Mouse (Mus musculus): ENCODE results near the gene Chit1. TPM values are rescaled to one million over a fixed set of nuclear protein-coding genes. Genes with fewer than 3 reads are reported as not detected.

Chit1 gene
- total and polyA plus RNA-seq, 3 experiments = not detected

DNA sequence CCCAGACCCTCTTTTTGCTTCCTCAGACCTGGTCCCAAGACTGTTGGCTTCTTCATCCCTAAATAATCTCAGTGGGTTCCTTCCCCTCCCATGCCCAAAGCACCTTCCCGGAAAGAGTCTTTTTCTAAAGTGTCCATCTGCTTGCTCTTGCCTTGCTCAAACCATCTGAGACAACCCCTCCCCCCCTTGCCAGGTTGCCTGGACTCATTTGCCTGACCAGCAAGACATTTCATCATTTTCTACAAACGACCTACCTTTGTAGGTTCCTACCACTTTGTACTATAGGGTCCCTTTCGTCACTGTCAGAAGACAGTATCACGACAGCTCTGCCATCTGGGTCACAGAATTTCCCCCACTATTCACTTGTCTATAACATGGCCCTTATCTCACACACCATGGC is 30.6 kb upstream of the Chit1 start:
- no peak overlapping the region for H3K4me3 ChIP-seq (ENCODE audit: control insufficient read depth in 1 of 2, insufficient read depth in 1 of 2, low read depth in 2 of 2, low read length in 2 of 2)
- peaks cover 0 to 11% of the 10 kb centered on the region in 2 experiments; a peak in 2 of 4 replicates for H3K36me3 ChIP-seq (ENCODE audit: control insufficient read depth in 1 of 2, insufficient read depth in 2 of 2, low read length in 2 of 2)
- no peaks in the 10 kb centered on the region; the same call in 1 of the 2 replicates for H3K79me2 ChIP-seq (ENCODE audit: control insufficient read depth, insufficient read depth, low read length, poor library complexity)
- no peak overlapping the region for H3K27ac ChIP-seq (ENCODE audit: control insufficient read depth, low read depth, low read length)
- no peaks in the 10 kb centered on the region for H3K9me3 ChIP-seq (replicated peaks; ENCODE audit: insufficient read depth, low read length)
- no peak for TF ChIP-seq ETS1 (IDR thresholded peaks at IDR 0.05; ENCODE audit: low read depth, low read length)
- no peak for TF ChIP-seq ZC3H11A (IDR thresholded peaks at IDR 0.05; ENCODE audit: low read depth, low read length)
- no peak for TF ChIP-seq HCFC1 (IDR thresholded peaks at IDR 0.05; ENCODE audit: low read depth, low read length)
- no peak for TF ChIP-seq USF1 (IDR thresholded peaks at IDR 0.05; ENCODE audit: low read depth, low read length)
- TF ChIP-seq JUND (IDR thresholded peaks at IDR 0.05; ENCODE audit: low read depth, low read length) = no peak
- TF ChIP-seq MAZ (IDR thresholded peaks at IDR 0.05; ENCODE audit: low read depth, low read length) = no peak
- no peak for TF ChIP-seq MYC (IDR thresholded peaks at IDR 0.05; ENCODE audit: low read depth, low read length)
- TF ChIP-seq UBTF (IDR thresholded peaks at IDR 0.05; ENCODE audit: borderline replicate concordance, insufficient read depth, low read depth, low read length) = no peak
- TF ChIP-seq MYB (IDR thresholded peaks at IDR 0.05; ENCODE audit: low read depth, low read length) = no peak
- TF ChIP-seq TCF12 (IDR thresholded peaks at IDR 0.05; ENCODE audit: low read depth, low read length) = no peak
- no peak for TF ChIP-seq SMC3 (IDR thresholded peaks at IDR 0.05; ENCODE audit: low read depth, low read length)
- no peak for TF ChIP-seq MXI1 (IDR thresholded peaks at IDR 0.05; ENCODE audit: low read depth, low read length)
- no peak for TF ChIP-seq CHD2 (IDR thresholded peaks at IDR 0.05; ENCODE audit: low read length)
- no peak for TF ChIP-seq POLR2AphosphoS5 (IDR thresholded peaks at IDR 0.05; ENCODE audit: borderline replicate concordance, low read depth, low read length)
- no peak for TF ChIP-seq RCOR1 (IDR thresholded peaks at IDR 0.05; ENCODE audit: low read depth, low read length)
- no peak for TF ChIP-seq MAX (IDR thresholded peaks at IDR 0.05; ENCODE audit: low read length)
- TF ChIP-seq NELFE (IDR thresholded peaks at IDR 0.05; ENCODE audit: low read depth, low read length) = no peak
- no peak for TF ChIP-seq ELF1 (IDR thresholded peaks at IDR 0.05; ENCODE audit: low read depth, low read length)
- TF ChIP-seq TBP (IDR thresholded peaks at IDR 0.05; ENCODE audit: low read depth, low read length) = no peak
- H3K9ac ChIP-seq (ENCODE audit: control insufficient read depth, low read depth, low read length, poor library complexity, severe bottlenecking) = no peak overlapping the region
- H3K4me1 ChIP-seq (ENCODE audit: control insufficient read depth in 1 of 2, insufficient read depth in 2 of 2, low read length in 2 of 2) = peaks cover 0 to 24% of the 10 kb centered on the region in 2 experiments
- no peak for DNase-seq (ENCODE audit: low read depth, low spot score)
- no peaks in the 10 kb centered on the region for H3K27me3 ChIP-seq (ENCODE audit: control insufficient read depth in 1 of 2, insufficient read depth in 2 of 2, low read length in 2 of 2)

DNA sequence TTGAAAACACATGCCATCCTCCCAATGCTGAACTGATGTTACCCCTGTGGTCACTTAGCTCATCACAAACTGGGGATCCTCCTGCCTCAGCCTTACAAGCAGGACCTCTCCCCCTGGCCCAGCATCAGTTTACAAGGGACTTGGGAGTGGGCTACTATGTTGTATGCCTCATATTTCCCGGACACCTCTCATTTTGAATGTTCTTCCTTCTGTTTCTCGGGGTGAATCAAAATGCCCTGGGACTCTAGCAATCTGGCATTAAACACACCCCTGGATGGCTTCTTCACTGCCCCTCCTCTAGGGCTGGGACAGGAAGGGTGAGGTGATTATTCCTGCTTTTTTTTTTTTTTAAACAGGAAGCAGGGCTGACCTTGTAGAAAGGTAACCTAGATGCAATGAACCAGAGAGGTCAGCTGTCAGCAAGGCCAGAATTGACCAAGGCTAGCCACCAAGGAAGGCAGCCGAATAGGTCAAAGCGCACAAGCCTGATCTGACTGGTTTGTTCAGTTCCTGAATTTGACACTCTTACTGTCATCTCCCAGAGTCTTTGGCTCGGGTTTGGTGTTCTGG is 30.1 kb upstream of the Chit1 start:
- Histone ChIP-seq H3K4me3 (ENCODE audit: control insufficient read depth in 1 of 2, insufficient read depth in 1 of 2, low read depth in 2 of 2, low read length in 2 of 2) (no peak overlapping the region), H3K36me3 (ENCODE audit: control insufficient read depth in 1 of 2, insufficient read depth in 2 of 2, low read length in 2 of 2) (peaks cover 0 to 11% of the 10 kb centered on the region in 2 experiments; a peak in 2 of 4 replicates), H3K4me1 (ENCODE audit: control insufficient read depth in 1 of 2, insufficient read depth in 2 of 2, low read length in 2 of 2) (peaks cover 0 to 24% of the 10 kb centered on the region in 2 experiments), H3K9me3 (replicated peaks; ENCODE audit: insufficient read depth, low read length) (no peaks in the 10 kb centered on the region), H3K9ac (ENCODE audit: control insufficient read depth, low read depth, low read length, poor library complexity, severe bottlenecking) (no peak overlapping the region), H3K79me2 (ENCODE audit: control insufficient read depth, insufficient read depth, low read length, poor library complexity) (no peaks in the 10 kb centered on the region; the same call in 1 of the 2 replicates), H3K27ac (ENCODE audit: control insufficient read depth, low read depth, low read length) (no peak overlapping the region), H3K27me3 (ENCODE audit: control insufficient read depth in 1 of 2, insufficient read depth in 2 of 2, low read length in 2 of 2) (no peaks in the 10 kb centered on the region)
- no peak for DNase-seq (ENCODE audit: low read depth, low spot score)
- no peak for TF ChIP-seq E2F4 (IDR thresholded peaks at IDR 0.05; ENCODE audit: borderline replicate concordance, low read depth, low read length)
- TF ChIP-seq ETS1 (IDR thresholded peaks at IDR 0.05; ENCODE audit: low read depth, low read length) = no peak
- no peak for TF ChIP-seq NRF1 (IDR thresholded peaks at IDR 0.05; ENCODE audit: insufficient read depth, low read depth, low read length, poor library complexity, severe bottlenecking)
- TF ChIP-seq TBP (IDR thresholded peaks at IDR 0.05; ENCODE audit: low read depth, low read length) = no peak

Data from MEL (cell line).